Mouse (Mus musculus) bone marrow, adult 2 months (tissue): ENCODE measurements at regions not wholly inside any gene's neighbourhood (a gene's known extent, or its start where the extent isn't known, plus 50 kb on each side); places are given as distances from the start of the nearest gene placed in this dataset.

Experiments used
- CTCF ChIP-seq: fragments of 200-500 bp; IDR thresholded peaks from 2 replicates; pipeline ENCODE4 v1.5.1; 2011; ENCODE audit warnings: low read length, control low read depth; ENCODE audit not compliant: control insufficient read depth, insufficient read depth
- POLR2A ChIP-seq: fragments of 200-500 bp; IDR thresholded peaks from 2 replicates; pipeline ENCODE4 v1.6.1; 2011; ENCODE audit warnings: low read depth, mild to moderate bottlenecking, control low read depth, low read length, borderline replicate concordance; ENCODE audit not compliant: control insufficient read depth

- TF ChIP-seq POLR2A = no peak
- no peak for TF ChIP-seq CTCF
Observed at GRCm38 (mm10) chr9:61261739-61262333, 110.3 kb upstream of the Tle3 start.
